Mouse (Mus musculus) adrenal gland, adult 2 months (tissue): Measurements from ENCODE around the gene Macrod2. TPM values are rescaled to one million over a fixed set of nuclear protein-coding genes. Genes with fewer than 3 reads are reported as not detected.
A peak's percentile ranks its signal among the peaks of the same experiment; 100 is the strongest.

Experiments used
- DNase-seq: peaks from one replicate; pipeline ENCODE4 v3.0.0; 2021
- polyA plus RNA-seq: library from polyadenylated mRNA; depleted of rRNA; stranded (reverse); fragments of >200 nt; gene quantifications from 2 replicates; pipeline ENCODE4 v1.2.3, GENCODE M21; 2012
- total RNA-seq, 2 experiments: library from RNA; stranded (reverse); gene quantifications; 2 replicates each; pipeline ENCODE4 v1.2.3; 2021

The Macrod2 gene
- total and polyA plus RNA-seq, 3 experiments: 8.1 to 8.4 (median 8.3) TPM

DNA sequence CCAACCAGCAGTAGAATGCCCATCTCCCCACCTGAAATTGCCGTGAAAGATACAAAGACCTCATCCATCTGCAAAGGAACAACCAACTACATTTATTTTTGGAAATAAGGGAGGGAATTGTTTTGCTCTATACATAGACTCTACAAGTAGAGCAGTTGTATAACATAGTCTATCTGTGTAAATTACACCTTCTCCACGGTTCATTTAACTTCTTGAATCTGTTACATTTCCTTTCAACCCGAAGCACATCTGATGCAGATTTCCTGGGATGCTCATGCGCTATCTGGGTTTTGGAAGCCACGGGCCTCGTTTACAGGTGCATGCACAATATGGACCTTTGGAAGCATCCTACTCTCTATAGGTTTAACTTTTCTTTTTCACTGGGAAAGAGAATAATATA lies 175.8 kb downstream of the Macrod2 start:
- no peak for DNase-seq

DNA sequence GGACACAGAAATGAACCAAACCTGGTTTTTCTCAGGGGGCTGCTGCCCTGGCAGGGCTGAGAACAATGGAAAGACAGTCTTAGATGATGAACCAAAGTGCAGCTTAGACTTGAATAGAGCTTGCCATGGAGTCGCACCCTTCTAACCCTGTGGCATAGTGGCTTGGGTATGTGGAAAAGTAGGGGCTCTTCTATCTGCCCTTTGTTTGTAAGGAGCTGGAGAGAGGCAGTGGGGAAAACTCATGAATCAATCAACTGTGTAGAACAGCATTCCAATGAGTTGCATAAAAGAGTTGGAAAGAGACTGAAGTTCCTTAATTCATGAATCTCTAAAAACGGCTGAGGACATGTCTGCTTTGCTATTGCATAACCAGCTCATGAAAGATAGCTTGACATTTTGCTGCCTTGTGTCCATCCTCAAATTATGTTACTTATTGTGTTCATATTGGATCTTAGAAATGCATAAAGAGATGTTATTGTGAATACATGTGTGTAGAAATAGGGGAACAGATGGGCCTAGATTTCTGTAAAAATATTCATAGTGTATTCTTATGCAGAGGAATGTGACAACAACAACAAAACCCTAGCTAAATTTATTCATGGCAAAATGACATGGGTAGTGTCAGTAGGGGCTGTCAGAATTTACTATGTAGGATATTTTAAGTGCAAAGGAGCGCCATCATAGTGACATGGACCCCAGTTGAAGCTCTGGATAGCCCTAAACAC lies 197.6 kb downstream of the Macrod2 start:
- no peak for DNase-seq

DNA sequence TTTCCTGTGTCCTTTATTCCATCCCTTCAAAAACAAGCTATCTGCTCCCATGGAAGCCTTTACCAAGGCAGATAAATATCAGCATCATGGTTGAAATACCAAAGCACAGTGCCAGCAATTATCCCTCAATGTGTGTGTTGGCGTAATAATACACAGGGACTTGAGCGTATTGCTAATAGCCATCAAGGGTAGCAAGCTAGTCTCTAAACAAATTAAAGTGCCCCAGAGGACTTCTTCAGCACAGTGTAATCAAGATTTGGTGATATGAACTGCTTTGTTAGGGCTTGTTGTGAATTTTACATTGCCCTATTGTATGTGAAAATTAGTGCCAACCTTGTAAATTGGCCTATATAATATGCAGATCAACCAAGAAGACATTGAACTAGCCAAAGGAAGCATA lies 201.8 kb downstream of the Macrod2 start:
- no peak for DNase-seq

DNA sequence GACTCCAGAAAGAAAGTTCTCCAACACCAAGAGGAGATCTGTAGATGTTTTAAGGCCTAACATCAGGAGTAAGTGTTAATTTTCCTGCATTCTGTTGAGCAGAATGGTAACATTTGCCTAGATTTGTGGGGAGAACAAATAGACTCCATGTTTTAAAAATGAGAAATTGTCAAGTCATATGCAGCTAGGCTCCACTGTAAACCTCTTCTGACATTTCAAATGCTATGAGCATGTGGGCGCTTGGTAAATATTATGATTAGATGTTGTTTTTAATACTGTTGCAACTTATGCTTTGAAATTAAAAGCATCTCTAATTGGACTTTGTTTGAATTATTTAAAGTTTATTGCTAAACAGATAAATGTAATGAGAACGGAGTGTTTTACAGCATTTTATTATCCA lies 220.3 kb downstream of the Macrod2 start:
- no peak for DNase-seq

DNA sequence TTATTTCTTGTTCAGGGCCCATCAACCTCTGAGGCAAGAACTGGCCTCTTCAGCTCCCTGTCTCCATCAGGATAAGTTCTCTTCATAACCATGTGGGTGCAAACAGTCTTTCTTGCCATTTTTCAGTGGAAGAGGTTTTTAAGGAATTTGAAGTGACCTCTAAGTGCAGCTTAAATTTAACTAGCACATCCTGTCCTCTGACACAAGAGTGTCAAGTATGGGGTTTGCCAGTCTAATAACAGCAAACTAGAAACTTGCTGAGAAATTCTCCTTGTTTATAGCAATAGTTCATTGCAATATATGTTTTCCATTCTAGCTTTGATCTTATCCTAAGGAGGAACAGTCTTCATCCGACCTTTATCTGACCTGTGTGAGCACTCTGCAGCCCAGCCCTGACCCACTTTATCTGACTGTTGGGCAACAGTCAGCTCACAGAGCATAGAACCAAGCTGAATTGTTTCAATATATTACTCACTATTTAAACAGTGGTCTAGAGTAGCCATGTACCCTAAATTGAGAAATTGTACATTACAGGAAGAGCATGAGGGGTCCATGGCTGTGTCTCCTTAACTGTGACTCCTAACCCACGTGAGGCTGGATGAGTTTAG lies 226.7 kb downstream of the Macrod2 start:
- no peak for DNase-seq

DNA sequence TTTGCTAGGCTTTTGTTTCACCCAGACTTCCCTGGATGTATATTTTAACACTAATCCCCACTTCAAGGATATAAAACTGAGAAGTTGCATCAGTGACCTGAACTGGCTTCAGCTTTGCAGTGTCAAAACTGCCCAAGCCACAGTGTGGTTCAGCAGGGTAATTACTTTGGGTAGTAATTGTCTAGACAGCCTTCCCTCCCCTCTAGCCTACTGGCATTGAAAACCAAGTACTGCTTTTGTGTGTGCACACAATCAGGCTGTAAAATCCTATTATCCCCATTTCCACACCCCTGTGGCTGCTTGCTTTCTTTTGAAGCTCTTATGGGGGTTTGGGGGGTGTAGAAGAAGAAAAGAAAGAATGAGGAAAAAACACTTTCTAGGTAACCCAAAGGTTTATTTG lies 258.4 kb downstream of the Macrod2 start:
- DNase-seq: no peak

DNA sequence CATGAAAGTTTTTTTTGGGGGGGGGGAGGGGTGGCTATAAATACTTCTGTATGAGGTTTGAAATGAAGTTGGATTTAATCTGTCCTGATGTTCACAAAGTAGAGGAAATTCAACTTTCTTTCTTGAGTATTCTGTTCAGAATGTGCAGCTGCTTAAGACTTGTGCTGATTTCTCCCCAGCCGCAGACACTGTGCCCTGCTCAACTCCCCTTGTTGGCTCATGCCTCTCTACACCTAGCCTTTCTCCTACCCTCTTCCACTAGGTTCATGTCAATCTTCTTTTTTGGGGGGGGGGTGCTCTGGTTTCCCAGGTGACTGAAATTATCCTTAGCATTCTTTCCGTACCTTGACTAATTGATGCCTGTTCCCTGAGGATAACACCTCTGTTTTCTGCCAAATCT lies 258.9 kb downstream of the Macrod2 start:
- no peak for DNase-seq

DNA sequence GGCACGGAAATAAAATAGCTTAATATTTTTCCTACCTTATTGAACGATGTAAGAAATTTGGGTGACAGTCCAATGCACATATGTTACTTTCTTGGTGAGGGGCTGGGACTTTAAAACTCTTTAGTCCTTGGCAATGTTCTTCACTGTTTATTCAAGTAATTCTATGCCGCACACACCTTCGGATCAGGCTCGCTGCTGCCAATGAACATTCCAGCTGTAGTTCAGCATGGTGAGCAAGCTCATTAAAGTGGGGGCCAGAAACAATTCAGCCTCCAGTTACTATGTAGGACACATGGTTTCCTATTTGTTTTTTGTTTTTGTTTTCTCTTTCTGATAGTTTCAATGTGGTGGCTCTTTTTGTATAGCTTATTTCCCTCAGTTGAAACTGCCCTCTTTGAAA lies 267.6 kb downstream of the Macrod2 start:
- DNase-seq: no peak

DNA sequence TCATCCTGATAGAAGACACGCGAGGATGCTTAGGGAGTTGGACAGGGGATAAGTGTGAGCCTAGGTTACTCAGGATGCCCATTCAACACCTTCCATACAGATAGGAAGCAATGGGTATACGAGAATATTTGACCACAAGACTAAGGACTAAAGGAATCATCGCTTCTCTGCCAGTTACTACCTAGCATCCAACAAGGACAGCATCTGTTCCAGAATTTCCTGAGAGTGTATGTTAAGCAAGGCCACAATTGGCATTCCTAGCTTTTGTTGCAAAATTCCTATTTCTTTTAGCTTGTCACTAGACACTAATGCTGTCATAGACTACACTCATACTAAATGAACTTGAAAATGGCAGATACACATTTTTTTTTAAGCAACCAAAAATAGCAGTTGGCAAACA lies 269.3 kb downstream of the Macrod2 start:
- no peak for DNase-seq

DNA sequence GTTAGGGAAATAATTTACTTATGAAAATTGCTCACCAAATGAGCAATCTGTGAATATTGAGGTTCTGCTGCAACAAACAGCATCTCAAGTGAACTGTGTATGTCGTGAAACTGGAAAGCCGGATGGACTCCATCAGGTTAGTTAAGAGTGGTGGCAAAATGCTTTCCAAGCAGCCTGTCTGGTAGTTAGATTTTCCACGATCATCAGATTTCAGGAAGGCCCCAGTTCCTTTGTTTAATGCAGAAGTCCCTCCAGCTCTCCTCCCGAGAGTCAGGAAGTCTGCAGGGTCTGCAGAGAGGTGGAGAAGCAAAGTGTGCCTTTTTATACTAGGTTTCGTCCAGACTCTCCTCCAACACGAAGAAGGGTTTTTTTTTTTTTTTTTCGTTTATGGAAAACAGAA lies 271.7 kb downstream of the Macrod2 start:
- DNase-seq: no peak

DNA sequence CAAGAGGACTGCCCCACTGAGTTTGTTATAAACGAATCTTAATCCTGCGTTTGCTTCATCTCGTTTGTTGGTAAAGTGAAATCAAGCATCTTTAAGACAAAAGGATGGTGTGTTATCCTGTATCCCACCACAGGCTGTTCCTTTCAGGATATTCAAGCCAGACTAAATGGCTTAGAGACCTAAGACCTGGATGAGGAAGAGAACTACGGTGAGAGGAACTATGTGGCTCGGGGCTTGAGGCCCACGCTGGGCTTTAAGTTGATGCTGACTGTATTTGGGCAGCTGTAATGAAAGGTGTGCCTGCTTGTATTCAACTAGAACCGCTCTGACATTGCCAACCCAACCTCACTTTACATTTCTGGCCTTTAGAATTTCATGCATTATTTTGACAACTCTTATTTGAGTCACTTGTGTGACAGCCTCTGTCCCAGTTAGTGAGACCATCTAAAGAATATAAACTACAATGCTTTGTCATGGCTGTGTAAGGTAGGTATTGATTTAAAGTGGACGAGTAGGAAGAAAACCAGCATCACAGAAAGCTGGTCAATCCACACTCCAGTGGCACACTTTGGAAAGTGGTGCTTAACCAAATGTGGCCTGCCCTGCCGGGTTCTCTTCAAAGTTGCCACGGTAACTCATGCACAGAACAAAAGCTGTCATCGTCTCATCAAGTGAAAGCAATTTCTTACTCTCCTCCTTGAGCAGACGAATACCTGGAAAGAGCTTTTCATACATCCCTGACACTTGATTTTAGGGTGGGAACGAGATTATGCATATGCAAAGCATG lies 272.3 kb downstream of the Macrod2 start:
- DNase-seq: no peak

DNA sequence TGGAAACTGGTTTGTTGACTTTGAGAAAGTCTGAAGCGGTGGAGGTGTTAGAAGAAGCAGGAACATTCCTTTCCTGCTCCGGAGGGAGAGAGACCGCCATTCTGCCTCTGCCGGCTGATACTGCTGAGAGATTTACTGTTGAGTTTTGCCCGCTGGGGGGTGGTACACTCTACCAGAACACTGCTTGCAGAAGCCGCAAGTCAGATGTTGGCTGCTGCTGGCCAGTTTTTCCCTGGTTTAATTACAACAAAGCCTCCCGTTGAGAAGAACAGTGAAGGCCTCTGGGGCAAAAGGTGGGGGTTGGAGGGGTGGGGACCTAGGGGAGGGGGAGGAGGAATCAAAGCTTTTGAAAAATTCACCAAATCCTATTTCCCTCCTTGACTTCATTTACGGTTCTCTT lies 273.2 kb downstream of the Macrod2 start:
- peak; percentile 48 for DNase-seq

DNA sequence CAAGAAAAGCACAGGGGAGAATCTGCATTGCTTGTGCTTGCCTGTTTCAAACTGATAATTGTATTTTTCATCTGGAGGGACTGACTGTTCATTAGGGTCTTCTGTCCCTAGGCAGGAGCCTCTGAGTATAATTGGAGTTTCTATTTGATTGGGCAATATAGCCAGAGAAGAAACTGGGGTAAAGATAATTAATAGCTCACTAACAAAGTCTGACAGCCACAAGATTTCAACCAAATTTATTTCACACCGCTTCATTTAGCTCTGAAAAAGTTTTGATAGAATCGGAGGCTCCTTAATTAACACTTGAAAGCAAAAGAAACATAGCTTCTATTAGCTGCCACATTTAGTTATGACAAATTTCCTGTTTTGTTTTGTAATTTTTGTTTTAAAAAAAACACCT lies 274.0 kb downstream of the Macrod2 start:
- DNase-seq: no peak

DNA sequence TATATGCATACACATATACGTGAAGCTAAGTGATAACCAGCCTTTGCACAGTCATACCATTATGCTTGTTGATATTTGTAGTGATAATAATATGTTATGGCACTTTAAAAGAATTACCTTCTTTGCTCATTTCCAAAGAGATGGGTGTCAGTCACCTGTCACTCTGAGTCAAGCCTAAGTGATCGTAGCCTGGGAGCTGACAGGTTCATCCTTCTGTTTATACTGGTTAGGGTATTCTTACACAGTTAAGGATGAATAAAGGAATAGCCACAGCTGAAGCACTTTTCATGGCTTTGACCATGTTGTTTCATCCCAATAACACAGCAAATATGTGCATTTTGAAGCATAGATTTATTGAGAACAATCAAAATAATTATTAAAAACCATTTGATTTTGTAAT lies 274.7 kb downstream of the Macrod2 start:
- DNase-seq: no peak

DNA sequence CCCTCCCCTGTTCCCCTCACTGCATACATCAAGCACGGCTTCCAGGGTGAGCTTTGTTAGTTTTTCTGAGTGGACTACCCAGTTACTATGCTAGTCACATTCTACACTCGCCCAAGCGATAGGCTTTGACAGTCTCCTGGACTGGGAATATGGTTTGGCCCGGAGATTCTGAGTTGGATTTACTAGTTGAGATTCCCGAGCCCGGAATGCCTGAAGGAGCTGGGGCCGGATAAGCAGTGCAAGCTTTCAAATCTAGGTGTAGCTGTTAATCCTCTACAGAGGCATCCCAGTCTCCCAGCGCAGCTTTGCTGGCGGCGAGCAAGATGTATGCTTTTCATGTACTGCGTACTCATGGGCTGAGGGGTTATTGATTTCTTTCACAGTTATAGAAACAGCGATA lies 275.3 kb downstream of the Macrod2 start:
- peak; percentile 31 for DNase-seq

DNA sequence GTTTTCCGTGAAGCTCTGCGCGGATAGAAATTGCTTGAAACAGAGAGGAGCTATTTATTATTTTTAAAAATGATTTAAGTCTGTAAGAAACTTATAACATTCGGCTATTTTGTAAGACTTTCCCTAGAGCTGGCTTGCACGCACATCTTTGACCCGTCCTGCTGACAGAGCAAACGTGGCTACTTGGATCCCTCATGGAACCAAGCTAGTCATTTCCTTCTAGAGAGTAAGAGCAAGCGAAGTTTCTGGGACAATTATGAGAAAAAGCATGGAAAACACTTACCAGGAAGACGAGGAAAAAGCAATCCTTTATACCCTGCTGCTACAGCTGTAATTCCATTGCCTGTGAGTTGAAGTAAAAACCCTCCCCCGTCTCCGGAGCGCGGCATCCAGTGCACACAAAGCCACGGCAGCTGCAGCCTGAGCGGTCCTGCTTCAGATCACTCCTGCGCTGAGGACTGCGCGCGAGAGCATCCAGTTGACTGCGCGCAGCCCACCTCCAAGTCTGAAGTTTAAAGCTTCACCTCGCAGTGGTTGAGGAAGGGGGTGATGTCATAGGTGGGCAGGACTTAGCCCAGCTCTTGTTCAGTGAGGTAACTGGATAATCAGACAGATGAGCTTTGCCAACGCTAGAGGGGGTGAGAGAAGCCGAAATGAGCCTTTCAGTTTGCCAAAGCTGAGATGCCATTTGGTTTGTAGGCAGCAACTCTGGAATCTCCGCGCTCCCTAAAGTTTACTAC lies 276.0 kb downstream of the Macrod2 start, which contains the start of gene Flrt3:
Gene Flrt3 (minus strand): TSS at position 507 of the 740 bp plus-strand sequence.
- DNase-seq: peak; percentile 92

DNA sequence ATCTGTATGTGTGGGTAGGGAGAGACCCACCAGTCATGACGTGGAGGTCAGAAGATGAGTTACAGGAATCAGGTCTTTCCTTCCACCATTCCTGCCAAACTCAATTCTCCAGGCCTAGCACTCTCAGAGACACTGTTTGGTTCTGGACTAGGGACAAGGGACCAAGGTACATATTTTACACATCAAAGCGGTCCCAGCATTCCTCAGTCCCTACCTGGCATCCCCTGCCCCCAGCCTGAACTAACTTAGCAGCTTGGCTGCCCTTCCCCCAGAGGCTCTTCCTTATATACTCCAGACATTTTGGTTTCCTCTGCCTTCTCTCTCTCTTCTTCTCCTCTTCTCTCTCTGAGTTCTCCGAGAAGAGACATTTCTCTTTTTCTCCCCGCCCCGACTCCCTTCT lies 278.4 kb downstream of the Macrod2 start:
- DNase-seq: no peak

DNA sequence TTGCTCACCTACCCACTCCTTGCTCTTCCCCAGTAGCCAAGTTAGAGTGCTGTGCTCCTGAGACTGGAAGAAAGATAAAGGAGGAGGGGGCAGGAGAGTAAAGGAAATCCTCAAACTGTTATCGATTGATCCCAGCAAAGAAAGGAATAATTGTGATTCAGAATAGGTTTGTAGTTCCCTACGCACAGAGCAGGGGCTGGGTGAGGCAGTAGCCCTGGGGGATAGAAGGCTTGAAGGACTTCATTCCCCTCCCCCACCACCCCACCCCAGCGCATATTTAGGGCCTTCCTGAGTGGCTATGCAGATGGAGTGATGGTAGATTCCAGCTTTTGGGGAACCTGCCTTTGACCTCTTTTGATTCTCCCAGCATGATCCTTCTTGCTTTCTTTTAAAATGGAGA lies 281.6 kb downstream of the Macrod2 start:
- no peak for DNase-seq

DNA sequence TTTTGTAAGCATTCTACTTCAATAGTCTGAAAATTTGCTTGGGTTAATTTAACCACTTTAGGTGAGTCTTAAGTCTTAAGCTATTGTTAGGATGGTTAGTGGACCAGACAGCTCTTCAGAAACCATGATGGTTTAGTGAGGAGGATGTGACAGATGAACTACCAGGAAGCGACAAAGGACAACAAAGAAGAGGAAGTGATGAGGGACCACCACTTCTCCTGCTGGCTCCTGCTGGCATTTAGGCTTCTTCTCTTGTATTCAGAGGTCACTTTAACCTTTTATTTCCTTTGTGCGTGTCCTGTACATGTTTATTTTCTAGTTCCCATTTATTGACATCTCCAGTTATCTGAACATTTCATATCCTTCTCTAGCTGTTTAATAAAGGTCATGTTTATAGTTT lies 295.8 kb downstream of the Macrod2 start:
- no peak for DNase-seq

DNA sequence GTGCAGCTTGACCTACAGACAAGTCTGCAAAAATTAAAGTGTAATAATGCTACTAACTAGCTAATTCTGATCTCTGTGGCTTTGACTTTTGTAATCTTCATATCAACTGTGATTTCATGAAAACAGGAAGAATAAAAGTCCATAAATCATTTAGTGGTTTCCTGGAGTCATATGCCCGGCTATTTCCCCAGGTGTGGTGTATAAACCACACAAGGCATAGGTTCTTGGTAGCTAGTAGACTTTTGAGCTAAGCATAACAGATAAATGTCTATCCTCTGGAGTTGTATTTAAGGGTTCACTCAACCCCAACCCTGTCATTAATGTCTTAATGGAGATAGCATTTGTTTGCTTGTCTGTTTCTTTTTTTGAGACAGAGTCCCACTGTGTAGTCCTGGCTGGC lies 296.3 kb downstream of the Macrod2 start:
- no peak for DNase-seq

DNA sequence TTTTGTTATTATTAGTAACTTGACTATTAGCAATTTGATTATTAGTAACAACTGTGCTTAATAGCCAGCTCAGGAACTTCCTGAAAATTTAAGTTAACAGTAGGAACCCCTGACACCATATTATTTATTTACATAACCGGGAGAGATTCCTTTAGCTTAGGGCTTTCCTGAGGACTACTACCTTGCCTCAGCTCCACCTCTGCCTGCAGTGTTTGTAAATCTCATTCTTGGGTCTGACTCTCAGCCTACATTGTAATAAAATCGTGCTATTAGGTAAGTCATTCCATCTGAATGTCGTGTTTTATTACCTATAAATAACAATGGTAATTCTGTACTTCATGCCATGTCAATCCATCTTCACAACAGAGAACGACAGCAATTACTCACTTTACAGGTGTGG lies 297.4 kb downstream of the Macrod2 start:
- no peak for DNase-seq

DNA sequence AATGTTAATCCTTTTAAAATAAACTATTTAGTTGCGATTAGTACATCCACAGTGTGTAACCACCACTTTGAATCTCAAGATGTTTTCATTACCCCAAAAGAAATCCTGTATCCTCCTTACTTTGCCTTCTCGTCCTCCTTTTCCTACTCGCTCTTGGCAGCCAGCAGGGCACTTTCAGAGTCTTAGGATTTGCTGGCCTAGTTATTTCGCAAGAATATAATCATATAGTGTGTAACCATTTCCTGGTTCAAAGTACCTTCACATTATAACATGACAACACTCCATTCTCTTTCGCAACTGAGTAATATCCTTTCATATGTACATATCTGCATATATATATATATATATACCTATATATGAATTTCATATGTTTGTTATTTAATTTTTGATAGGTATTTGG lies 298.7 kb downstream of the Macrod2 start:
- DNase-seq: no peak

DNA sequence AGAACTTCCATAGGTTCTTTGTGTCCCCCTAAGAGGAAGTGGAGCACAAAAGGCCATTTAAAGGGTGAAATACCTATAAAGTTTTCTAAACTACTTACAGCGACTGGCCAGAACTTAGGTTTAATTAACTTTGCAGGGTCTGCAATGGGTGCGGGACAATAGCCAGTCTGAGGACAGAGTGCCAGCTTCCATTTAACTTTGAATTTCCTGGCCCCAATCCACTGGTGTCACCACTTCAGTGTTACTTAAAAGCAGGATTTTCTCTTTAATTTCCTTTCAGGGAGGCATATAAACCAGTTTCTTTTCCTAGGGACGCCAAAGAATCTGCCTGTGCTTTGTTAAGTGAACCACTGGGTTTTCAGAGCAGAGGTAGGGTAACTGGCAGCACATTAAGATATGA lies 303.5 kb downstream of the Macrod2 start:
- DNase-seq: no peak
